Mouse (Mus musculus) liver, embryonic 15.5 days (tissue): ENCODE measurements around the gene Wfdc16. TPM values are rescaled to one million over a fixed set of nuclear protein-coding genes. Genes with fewer than 3 reads are reported as not detected.
"Not testable (repeated sequence)": the region's sequence is repeated elsewhere in the genome, so short reads cannot be mapped to it uniquely, and the experiment has no call there.

Source experiments
- ATAC-seq: fragments of 200-750 bp; cut with Nextera tagmentation; 2 replicates; pipeline ENCODE4 v1.8.0; 2017; ENCODE audit warnings: moderate number of reproducible peaks, mild to moderate bottlenecking, moderate library complexity; ENCODE audit not compliant: insufficient read depth
- H3K27ac ChIP-seq: fragments of 300-500 bp; sonication (generic); replicated peaks from 2 replicates; pipeline ENCODE4 v1.5.1; 2015; ENCODE audit warnings: mild to moderate bottlenecking, inconsistent platforms
- H3K27me3 ChIP-seq: fragments of 300-500 bp; sonication (generic); 2 replicates; pipeline ENCODE4 v1.6.1; 2015; ENCODE audit warnings: mild to moderate bottlenecking, inconsistent platforms
- H3K36me3 ChIP-seq: fragments of 300-500 bp; sonication (generic); replicated peaks from 2 replicates; pipeline ENCODE4 v1.6.1; 2015; ENCODE audit warnings: moderate library complexity, mild to moderate bottlenecking, inconsistent platforms
- H3K4me1 ChIP-seq: fragments of 300-500 bp; sonication (generic); replicated peaks from 2 replicates; pipeline ENCODE4 v1.6.1; 2015; ENCODE audit warnings: inconsistent platforms
- H3K4me2 ChIP-seq: fragments of 300-500 bp; sonication (generic); 2 replicates; pipeline ENCODE4 v1.6.1; 2015; ENCODE audit warnings: moderate library complexity, mild to moderate bottlenecking, inconsistent platforms
- H3K4me3 ChIP-seq: fragments of 300-500 bp; sonication (generic); replicated peaks from 2 replicates; pipeline ENCODE4 v1.5.1; 2015; ENCODE audit warnings: mild to moderate bottlenecking, inconsistent platforms
- H3K9ac ChIP-seq: fragments of 300-500 bp; sonication (generic); 2 replicates; pipeline ENCODE4 v1.6.1; 2015; ENCODE audit warnings: moderate library complexity, mild to moderate bottlenecking, inconsistent platforms
- H3K9me3 ChIP-seq: fragments of 300-500 bp; sonication (generic); replicated peaks from 2 replicates; pipeline ENCODE4 v1.6.1; 2016; ENCODE audit warnings: inconsistent platforms
- WGBS: fragments of 180-500 bp; shearing (Covaris S2); methylation state at CpG from one replicate; pipeline ENCODE4 v1.1.7; 2015; ENCODE audit warnings: mixed read lengths; ENCODE audit not compliant: insufficient replicate concordance; 5-methylcytosine and 5-hydroxymethylcytosine counted together
- polyA plus RNA-seq: library from polyadenylated mRNA; unstranded; fragments of >200 nt; fragmentation: Nextera tagmentation; extraction: Ambion mirVana; gene quantifications from 2 replicates; pipeline ENCODE4 v1.2.1, GENCODE M21; 2015

Gene Wfdc16
- polyA plus RNA-seq, 1 experiment from 2014 or later, result not detected

GRCm38 (mm10) chr2:164593494-164593893 lies 45.1 kb downstream of the Wfdc16 start, which contains the start of gene Eppin:
Gene Eppin (minus strand): TSS chr2:164593594.
- Histone ChIP-seq H3K36me3 (no peaks in the 10 kb centered on the region), H3K4me2 (no peak within 1 kb of the TSS), H3K27me3 (no peaks in the 10 kb centered on the region), H3K27ac (no peak within 1 kb of the TSS), H3K4me3 (no peak within 1 kb of the TSS), H3K9ac (no peak within 1 kb of the TSS), H3K4me1 (no peaks in the 10 kb centered on the region), H3K9me3 (no peaks in the 10 kb centered on the region)
- no peak for ATAC-seq
- 45% methylated on average over 4 of the region's 4 CpGs for WGBS

- Histone ChIP-seq H3K27me3 (no peaks in the 10 kb centered on the region), H3K9me3 (no peaks in the 10 kb centered on the region), H3K4me1 (no peaks in the 10 kb centered on the region), H3K27ac (no peak overlapping the region), H3K36me3 (no peaks in the 10 kb centered on the region), H3K9ac (no peak overlapping the region), H3K4me3 (no peak overlapping the region), H3K4me2 (no peak overlapping the region)
- WGBS, result 5% methylated on average over 4 of the region's 4 CpGs
- ATAC-seq, result no peak
Measured at GRCm38 (mm10) chr2:164592014-164592413, 46.6 kb downstream of the Wfdc16 start.

DNA sequence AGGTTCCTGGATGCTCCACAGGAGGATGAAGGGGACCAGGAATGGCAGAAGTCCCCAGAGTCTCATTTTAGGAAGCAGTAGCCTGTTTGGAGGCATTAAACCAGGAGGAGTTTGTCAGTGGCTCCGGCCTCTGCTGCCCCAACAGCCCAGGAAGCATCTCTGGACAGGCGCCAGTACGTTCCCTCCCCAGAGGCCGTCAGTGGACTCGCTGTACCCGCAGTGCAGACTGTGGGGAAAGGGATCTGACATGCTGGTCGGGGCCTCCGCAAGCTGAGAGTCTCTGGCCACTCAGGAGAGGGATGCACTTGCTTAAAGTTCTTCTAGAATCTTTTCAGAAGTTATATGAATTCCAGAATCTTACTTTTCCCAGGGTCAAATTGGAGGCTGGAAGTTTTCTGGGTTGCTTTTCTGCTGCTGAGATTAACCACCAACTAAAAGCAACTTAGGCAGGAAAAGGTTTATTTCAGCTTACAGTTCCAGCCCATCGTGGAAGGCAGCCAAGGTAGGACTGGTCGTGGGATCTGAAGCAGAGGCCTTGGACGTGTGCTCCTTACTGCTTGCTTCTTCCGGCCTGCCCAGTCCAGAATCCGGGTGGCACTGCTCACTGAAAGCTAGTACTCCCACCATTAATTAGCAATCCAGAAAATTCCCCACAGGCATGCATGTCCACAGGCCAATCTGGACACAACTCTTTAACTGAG lies 53.4 kb downstream of the Wfdc16 start, which contains the start of gene Wfdc6a:
Gene Wfdc6a, minus strand, starts transcription at position 423 of the 701 bp plus-strand sequence.
- WGBS, result 53% methylated on average over 13 of the region's 13 CpGs
- not testable (repeated sequence) for H3K4me2 ChIP-seq, H3K9ac ChIP-seq, ATAC-seq, H3K4me1 ChIP-seq, H3K4me3 ChIP-seq, H3K27me3 ChIP-seq, H3K9me3 ChIP-seq, H3K27ac ChIP-seq, H3K36me3 ChIP-seq

Other genes with a start within 250 kb of the Wfdc16 start
- 21.3 and 24.2 TPM in 2 replicates for gene Slpi, start 249.7 kb downstream of the Wfdc16 start, polyA plus RNA-seq
- 0.07 and 0.63 TPM in 2 replicates for gene Rbpjl, start 235.7 kb downstream of the Wfdc16 start, polyA plus RNA-seq
- 0.28 and 0.32 TPM in 2 replicates for gene Matn4, start 233.6 kb downstream of the Wfdc16 start, polyA plus RNA-seq
- gene Sdc4, start 194.9 kb downstream of the Wfdc16 start, polyA plus RNA-seq, result 55.0 and 63.3 TPM in 2 replicates
- gene Sys1, start 181.8 kb downstream of the Wfdc16 start, polyA plus RNA-seq, result 27.1 and 29.7 TPM in 2 replicates
- gene Gm20458, start 177.8 kb downstream of the Wfdc16 start, polyA plus RNA-seq, result 5.0 TPM in 1 of 2 replicates, not detected in the other
- gene Trp53tg5, start 165.1 kb downstream of the Wfdc16 start, polyA plus RNA-seq, result not detected in 2 replicates
- 2.2 and 6.2 TPM in 2 replicates for gene Dbndd2, start 152.7 kb downstream of the Wfdc16 start, polyA plus RNA-seq
- gene Pigt, start 141.3 kb downstream of the Wfdc16 start, polyA plus RNA-seq, result 23.6 and 25.9 TPM in 2 replicates
- gene Wfdc2, start 76.4 kb downstream of the Wfdc16 start, polyA plus RNA-seq, result 1.7 TPM in 2 replicates
- gene Spint3, start 65.3 kb downstream of the Wfdc16 start, polyA plus RNA-seq, result not detected in 2 replicates
- not detected in 2 replicates for gene Wfdc6a, start 53.3 kb downstream of the Wfdc16 start, polyA plus RNA-seq
- not detected in 2 replicates for gene Eppin, start 45.2 kb downstream of the Wfdc16 start, polyA plus RNA-seq
- gene Wfdc6b, start 25.3 kb downstream of the Wfdc16 start, polyA plus RNA-seq, result not detected in 2 replicates
- not detected in 2 replicates for gene Wfdc8, start 25.2 kb downstream of the Wfdc16 start, polyA plus RNA-seq
- not detected in 2 replicates for gene Wfdc10, start 17.2 kb upstream of the Wfdc16 start, polyA plus RNA-seq
- gene Wfdc9, start 17.8 kb upstream of the Wfdc16 start, polyA plus RNA-seq, result not detected in 2 replicates
- gene Wfdc11, start 35.3 kb upstream of the Wfdc16 start, polyA plus RNA-seq, result not detected in 2 replicates
- not detected in 2 replicates for gene Wfdc13, start 46.3 kb upstream of the Wfdc16 start, polyA plus RNA-seq
- gene Spint4, start 59.7 kb upstream of the Wfdc16 start, polyA plus RNA-seq, result not detected in 2 replicates
- not detected in 2 replicates for gene Spint5, start 76.5 kb upstream of the Wfdc16 start, polyA plus RNA-seq
- 2.3 and 2.4 TPM in 2 replicates for gene Wfdc3, start 107.1 kb upstream of the Wfdc16 start, polyA plus RNA-seq
- gene Dnttip1, start 107.2 kb upstream of the Wfdc16 start, polyA plus RNA-seq, result 40.5 and 41.1 TPM in 2 replicates
- 682 and 720 TPM in 2 replicates for gene Ube2c, start 131.1 kb upstream of the Wfdc16 start, polyA plus RNA-seq
- gene Tnnc2, start 141.2 kb upstream of the Wfdc16 start, polyA plus RNA-seq, result 27.2 and 51.1 TPM in 2 replicates
- gene Snx21, start 147.0 kb upstream of the Wfdc16 start, polyA plus RNA-seq, result 5.6 and 7.9 TPM in 2 replicates
- 20.3 and 21.3 TPM in 2 replicates for gene Acot8, start 166.1 kb upstream of the Wfdc16 start, polyA plus RNA-seq
- gene Zswim3, start 166.3 kb upstream of the Wfdc16 start, polyA plus RNA-seq, result 4.3 and 5.5 TPM in 2 replicates
- gene Zswim1, start 183.9 kb upstream of the Wfdc16 start, polyA plus RNA-seq, result 4.4 TPM in 2 replicates
- gene Spata25, start 189.7 kb upstream of the Wfdc16 start, polyA plus RNA-seq, result not detected in 2 replicates
- 75.4 and 81.1 TPM in 2 replicates for gene Ctsa, start 194.1 kb upstream of the Wfdc16 start, polyA plus RNA-seq
- gene Neurl2, start 194.7 kb upstream of the Wfdc16 start, polyA plus RNA-seq, result 1.5 and 2.5 TPM in 2 replicates
- gene Pltp, start 218.9 kb upstream of the Wfdc16 start, polyA plus RNA-seq, result 17.8 and 23.5 TPM in 2 replicates
- 38.3 and 40.7 TPM in 2 replicates for gene Pcif1, start 240.5 kb upstream of the Wfdc16 start, polyA plus RNA-seq